In genomic region chr4:137862019-137862418, GRCm38 (mm10) we compare ENCODE assay signal across 8 mouse cellular contexts. TPM values are rescaled to one million over a fixed set of nuclear protein-coding genes. Genes with fewer than 3 reads are reported as not detected.
DNase-seq lines count a peak whose midpoint lies in the region; ATAC-seq lines count a peak whose summit lies in the region.

Gene Ece1, plus strand, starts transcription at chr4:137862237.

- peak within 1 kb of the TSS; percentile 69 for H3K4me3 ChIP-seq in forebrain, embryonic 11.5 days (ENCODE audit: low read depth, low read length)
- peak within 1 kb of the TSS; percentile 65 for H3K4me3 ChIP-seq in heart, embryonic 15.5 days
- H3K4me3 ChIP-seq in liver, embryonic 12.5 days = peak within 1 kb of the TSS; percentile 66
- peak within 1 kb of the TSS; percentile 59 for H3K4me3 ChIP-seq in stomach, embryonic 14.5 days (ENCODE audit: low read depth, low read length)

- no peaks in the 10 kb centered on the region for H3K9me3 ChIP-seq in forebrain, embryonic 11.5 days (ENCODE audit: control insufficient read depth, low read length)
- H3K9me3 ChIP-seq in heart, embryonic 15.5 days (replicated peaks) = no peaks in the 10 kb centered on the region
- no peaks in the 10 kb centered on the region for H3K9me3 ChIP-seq in liver, embryonic 12.5 days (replicated peaks)
- no peaks in the 10 kb centered on the region for H3K9me3 ChIP-seq in stomach, embryonic 14.5 days (ENCODE audit: control insufficient read depth, low read depth, low read length)

- H3K27me3 ChIP-seq in forebrain, embryonic 11.5 days (ENCODE audit: control insufficient read depth, insufficient read depth, low read length) = no peaks in the 10 kb centered on the region; the same call in 1 of the 2 replicates
- 0 out of 2 replicates have a peak, but pooled peaks cover 8% of the 10 kb centered on the region for H3K27me3 ChIP-seq in heart, embryonic 15.5 days
- peaks cover 86% of the 10 kb centered on the region for H3K27me3 ChIP-seq in liver, embryonic 12.5 days (replicated peaks)
- no peaks in the 10 kb centered on the region for H3K27me3 ChIP-seq in stomach, embryonic 14.5 days (ENCODE audit: control insufficient read depth, insufficient read depth, low read length)

- ATAC-seq in forebrain, embryonic 11.5 days (replicated peaks; ENCODE audit: low FRiP score) = peak; percentile 92
- ATAC-seq in heart, embryonic 15.5 days (replicated peaks; ENCODE audit: insufficient number of reproducible peaks, insufficient read depth, low FRiP score, low read depth) = peak; percentile 91
- ATAC-seq in liver, embryonic 12.5 days = peak; percentile 88
- peak; percentile 87 for ATAC-seq in stomach, embryonic 14.5 days (ENCODE audit: insufficient number of reproducible peaks, insufficient read depth, low FRiP score, low read depth)

- under 1% methylated on average over 37 of the region's 37 CpGs for WGBS in forebrain, embryonic 11.5 days
- WGBS in heart, embryonic 15.5 days = under 1% methylated on average over 37 of the region's 37 CpGs
- WGBS in liver, embryonic 12.5 days (ENCODE audit: insufficient replicate concordance) = under 1% methylated on average over 37 of the region's 37 CpGs
- under 1% methylated on average over 37 of the region's 37 CpGs for WGBS in stomach, embryonic 14.5 days

- DNase-seq in CD8-positive naive resting alpha-beta T cell, adult 2 months (ENCODE audit: low read depth in 2 of 2, low spot score in 2 of 2) = peak; percentile 84 to 88
- peak; percentile 77 for DNase-seq in c-Kit-positive CD71-positive TER-119-negative erythroid progenitor cells, embryonic 14.5 days (ENCODE audit: low read depth)
- DNase-seq in forebrain, embryonic 11.5 days (ENCODE audit: low spot score) = peak; percentile 95
- peak; percentile 96 for DNase-seq in kidney, postnatal 14 days
- DNase-seq in natural killer cell, adult 2 months (ENCODE audit: low spot score in 2 of 2) = peak; percentile 83 to 89

- peaks cover 12% of the 10 kb centered on the region; the same call in 1 of the 2 replicates for H3K4me1 ChIP-seq in forebrain, embryonic 11.5 days (replicated peaks; ENCODE audit: control insufficient read depth, insufficient read depth, low read length)
- peaks cover 43% of the 10 kb centered on the region for H3K4me1 ChIP-seq in heart, embryonic 15.5 days (replicated peaks)
- H3K4me1 ChIP-seq in liver, embryonic 12.5 days = peaks cover 59% of the 10 kb centered on the region
- peaks cover 39% of the 10 kb centered on the region for H3K4me1 ChIP-seq in stomach, embryonic 14.5 days (ENCODE audit: control insufficient read depth, insufficient read depth, low read length)

- no peaks in the 10 kb centered on the region for H3K36me3 ChIP-seq in forebrain, embryonic 11.5 days (ENCODE audit: control insufficient read depth, insufficient read depth, low read length)
- H3K36me3 ChIP-seq in heart, embryonic 15.5 days = no peaks in the 10 kb centered on the region
- no peaks in the 10 kb centered on the region for H3K36me3 ChIP-seq in liver, embryonic 12.5 days
- H3K36me3 ChIP-seq in stomach, embryonic 14.5 days (ENCODE audit: control insufficient read depth, insufficient read depth, low read length) = no peaks in the 10 kb centered on the region

- no peak within 1 kb of the TSS for H3K27ac ChIP-seq in forebrain, embryonic 11.5 days (ENCODE audit: low read depth, low read length)
- H3K27ac ChIP-seq in heart, embryonic 15.5 days = peak within 1 kb of the TSS; percentile 66
- H3K27ac ChIP-seq in liver, embryonic 12.5 days = peak within 1 kb of the TSS; percentile 32; the same call in 1 of the 2 replicates
- peak within 1 kb of the TSS; percentile 11 for H3K27ac ChIP-seq in stomach, embryonic 14.5 days (ENCODE audit: low read length)

- H3K4me2 ChIP-seq in forebrain, embryonic 11.5 days (ENCODE audit: low read depth, low read length, severe bottlenecking) = peak within 1 kb of the TSS; percentile 94
- H3K4me2 ChIP-seq in heart, embryonic 15.5 days = peak within 1 kb of the TSS; percentile 89
- H3K4me2 ChIP-seq in liver, embryonic 12.5 days = peak within 1 kb of the TSS; percentile 84
- peak within 1 kb of the TSS; percentile 90 for H3K4me2 ChIP-seq in stomach, embryonic 14.5 days (replicated peaks; ENCODE audit: low read depth, low read length)

- H3K9ac ChIP-seq in forebrain, embryonic 11.5 days (ENCODE audit: low read length) = peak within 1 kb of the TSS; percentile 87
- peak within 1 kb of the TSS; percentile 71 for H3K9ac ChIP-seq in heart, embryonic 15.5 days
- H3K9ac ChIP-seq in liver, embryonic 12.5 days = peak within 1 kb of the TSS; percentile 66
- H3K9ac ChIP-seq in stomach, embryonic 14.5 days (replicated peaks; ENCODE audit: low read depth, low read length) = peak within 1 kb of the TSS; percentile 47

RNA-seq across cellular contexts. Expression of gene Ece1, which starts in this region (rescaled TPM):
- polyA plus RNA-seq in forebrain, embryonic 11.5 days (2014; fragmentation: Nextera tagmentation; extraction: Ambion mirVana) = 35.0 and 35.2 TPM in 2 replicates
- 51.3 and 77.2 TPM in 2 replicates for polyA plus RNA-seq in heart, embryonic 15.5 days (2015; fragmentation: Nextera tagmentation; extraction: Ambion mirVana)
- polyA plus RNA-seq in liver, embryonic 12.5 days (2016; fragmentation: Nextera tagmentation; extraction: Ambion mirVana) = 17.8 and 18.5 TPM in 2 replicates
- 80.6 and 83.2 TPM in 2 replicates for polyA plus RNA-seq in stomach, embryonic 14.5 days (2014; fragmentation: Nextera tagmentation; extraction: Ambion mirVana)
